Mouse (Mus musculus) spleen, adult 2 months (tissue): ENCODE measurements at regions not wholly inside any gene's neighbourhood (a gene's known extent, or its start where the extent isn't known, plus 50 kb on each side); places are given as distances from the start of the nearest gene placed in this dataset.

Experiments used
- CTCF ChIP-seq: fragments of 200-500 bp; IDR thresholded peaks from 2 replicates; pipeline ENCODE4 v1.5.1; 2011; ENCODE audit warnings: mild to moderate bottlenecking, inconsistent platforms; ENCODE audit not compliant: insufficient read depth, insufficient read length, insufficient replicate concordance; ENCODE audit errors: extremely low read depth
- POLR2A ChIP-seq: fragments of 200-500 bp; IDR thresholded peaks from 2 replicates; pipeline ENCODE4 v1.6.1; 2011; ENCODE audit warnings: low read depth, low read length, inconsistent platforms

- TF ChIP-seq CTCF (no peak), POLR2A (no peak)
These were observed 2307.5 kb upstream of the Lrrc6 start for GRCm38 (mm10) chr15:68808175-68808574.
